Mouse (Mus musculus): ENCODE measurements around the gene Lama5. TPM values are rescaled to one million over a fixed set of nuclear protein-coding genes. Genes with fewer than 3 reads are reported as not detected.

Lama5 gene
- polyA plus RNA-seq (2014; fragmentation: Nextera tagmentation; extraction: Ambion mirVana) = 2.7 and 3.5 TPM in 2 replicates

DNA sequence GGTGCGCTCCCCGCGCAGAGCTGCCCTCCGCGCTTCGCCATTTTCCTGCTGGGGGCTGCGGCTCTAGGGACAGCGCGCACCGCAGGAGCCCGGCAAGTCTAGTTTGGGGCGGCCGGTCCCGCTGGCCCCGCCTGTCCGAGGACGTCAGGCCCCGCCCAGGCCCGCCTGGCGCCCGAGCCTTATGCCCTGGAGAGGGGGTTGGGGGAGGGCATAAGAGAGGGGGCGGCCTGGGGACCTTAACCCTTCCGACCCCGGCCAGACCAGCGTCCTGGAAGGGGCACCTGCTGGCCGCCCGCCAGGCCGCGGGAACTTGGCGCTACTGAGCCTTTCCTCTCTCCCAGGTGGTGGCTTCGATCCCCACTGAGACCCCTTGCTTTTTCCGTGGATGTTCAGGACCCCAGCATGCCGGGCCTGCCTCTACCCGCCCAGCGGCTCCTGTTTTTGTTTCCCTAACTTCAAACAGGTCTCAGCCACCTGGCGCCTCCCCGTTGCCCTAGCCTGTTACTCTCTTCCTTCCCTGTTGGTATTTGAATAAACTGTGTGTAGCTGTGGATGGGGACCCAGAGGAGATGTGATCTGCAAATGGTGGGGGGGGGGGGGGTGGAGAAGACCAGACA lies at the start of gene Lama5:
Lama5 (minus strand) TSS at position 98 of the 617 bp plus-strand sequence.
- H3K27me3 ChIP-seq (replicated peaks; ENCODE audit: control insufficient read depth, insufficient read depth, low read length) = peaks cover 10% of the 10 kb centered on the region

DNA sequence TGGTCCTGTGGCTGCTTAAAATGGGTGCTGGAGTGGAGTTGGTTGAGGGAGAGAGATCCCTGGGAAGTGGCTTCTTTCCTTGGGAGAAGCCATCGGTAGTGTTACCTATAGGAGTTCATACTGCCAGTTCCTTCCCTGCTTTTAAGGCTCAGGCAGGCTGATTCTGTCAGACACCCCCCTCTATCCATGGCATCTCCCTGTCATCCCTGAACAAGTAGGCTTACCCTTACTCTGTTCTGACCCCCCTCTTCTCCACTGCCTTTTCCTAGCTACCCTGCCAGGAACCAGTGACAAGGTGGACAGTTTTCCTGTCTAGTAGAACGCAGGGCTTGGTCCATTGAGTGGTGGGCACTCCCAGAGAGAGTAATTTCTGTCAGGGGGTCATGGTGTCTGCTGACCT lies 48.9 kb upstream of the Lama5 start:
- no peak for DNase-seq (ENCODE audit: low spot score)
- Histone ChIP-seq H3K9me3 (replicated peaks; ENCODE audit: control insufficient read depth, low read length) (no peaks in the 10 kb centered on the region), H3K27ac (ENCODE audit: low read depth, low read length) (no peak overlapping the region), H3K9ac (ENCODE audit: low read length) (no peak overlapping the region), H3K4me1 (ENCODE audit: control insufficient read depth, insufficient read depth, low read length) (peaks cover 12% of the 10 kb centered on the region), H3K4me2 (ENCODE audit: low read length) (no peak overlapping the region), H3K27me3 (replicated peaks; ENCODE audit: control insufficient read depth, insufficient read depth, low read length) (no peaks in the 10 kb centered on the region), H3K4me3 (ENCODE audit: low read depth, low read length) (no peak overlapping the region), H3K36me3 (ENCODE audit: control insufficient read depth, insufficient read depth, low read length) (peaks cover 5% of the 10 kb centered on the region; the same call in 1 of the 2 replicates)
- no peak for ATAC-seq
- WGBS = 87% methylated on average over 2 of the region's 2 CpGs

More for the DNA sequence above, at the start of gene Lama5:
- Histone ChIP-seq H3K4me3 (ENCODE audit: low read depth, low read length) (peak within 1 kb of the TSS; percentile 50), H3K4me2 (ENCODE audit: low read length) (peak within 1 kb of the TSS; percentile 100), H3K9ac (ENCODE audit: low read length) (peak within 1 kb of the TSS; percentile 65), H3K4me1 (ENCODE audit: control insufficient read depth, insufficient read depth, low read length) (peaks cover 20% of the 10 kb centered on the region), H3K9me3 (replicated peaks; ENCODE audit: control insufficient read depth, low read length) (no peaks in the 10 kb centered on the region), H3K36me3 (ENCODE audit: control insufficient read depth, insufficient read depth, low read length) (no peaks in the 10 kb centered on the region), H3K27ac (ENCODE audit: low read depth, low read length) (no peak within 1 kb of the TSS)
- DNase-seq (ENCODE audit: low spot score) (peak; percentile 61), ATAC-seq (peak; percentile 66)
- under 1% methylated on average over 37 of the region's 37 CpGs for WGBS

DNA sequence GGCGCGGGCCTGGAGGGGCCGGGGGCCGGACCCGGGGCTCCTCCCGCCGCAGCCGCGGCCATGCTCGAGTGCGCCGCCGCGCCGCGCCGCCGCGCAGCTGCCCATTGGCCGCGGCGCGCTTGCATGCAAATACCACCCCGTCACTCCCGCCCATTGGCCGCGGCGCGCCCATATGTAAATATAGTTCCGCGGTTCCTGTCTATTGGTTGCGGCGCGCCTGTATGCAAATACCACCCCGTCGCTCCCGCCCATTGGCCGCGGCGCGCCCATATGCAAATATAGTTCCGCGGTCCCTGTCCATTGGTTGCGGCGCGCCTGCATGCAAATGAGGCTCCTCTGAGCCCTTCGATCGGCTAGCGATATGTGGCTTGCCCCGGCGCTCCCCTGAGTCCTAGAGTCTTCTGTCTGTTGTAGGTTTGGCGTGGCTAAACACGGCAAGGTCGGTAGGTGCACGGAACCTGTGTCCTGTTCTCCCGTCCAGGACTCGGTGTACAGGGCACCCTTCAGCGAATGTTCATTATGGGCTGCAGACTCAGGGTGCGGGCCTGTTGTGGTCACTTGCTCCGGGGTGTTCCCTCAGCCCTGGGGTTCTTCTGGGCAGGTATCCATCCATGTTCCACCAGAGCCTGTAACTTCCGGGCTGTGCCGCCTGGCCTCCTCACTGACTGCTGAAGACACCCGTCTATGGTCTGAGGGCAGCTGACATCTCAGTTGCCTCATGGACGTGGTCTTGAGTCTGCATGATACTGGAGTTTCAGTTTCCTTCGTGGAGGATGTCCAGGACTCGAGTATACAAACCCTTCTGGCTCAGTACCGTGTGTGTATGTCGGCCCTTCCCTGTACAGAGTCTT lies 48.0 kb upstream of the Lama5 start, which contains the start of gene Cables2:
Cables2 (minus strand) TSS at position 103 of the 851 bp plus-strand sequence.
- Histone ChIP-seq H3K4me3 (ENCODE audit: low read depth, low read length) (peak within 1 kb of the TSS; percentile 81), H3K9ac (ENCODE audit: low read length) (peak within 1 kb of the TSS; percentile 93), H3K9me3 (replicated peaks; ENCODE audit: control insufficient read depth, low read length) (no peaks in the 10 kb centered on the region), H3K4me1 (ENCODE audit: control insufficient read depth, insufficient read depth, low read length) (peaks cover 12% of the 10 kb centered on the region), H3K27me3 (replicated peaks; ENCODE audit: control insufficient read depth, insufficient read depth, low read length) (no peaks in the 10 kb centered on the region), H3K36me3 (ENCODE audit: control insufficient read depth, insufficient read depth, low read length) (peaks cover 7% of the 10 kb centered on the region; the same call in 1 of the 2 replicates), H3K4me2 (ENCODE audit: low read length) (peak within 1 kb of the TSS; percentile 97), H3K27ac (ENCODE audit: low read depth, low read length) (peak within 1 kb of the TSS; percentile 58)
- ATAC-seq (peak; percentile 97), DNase-seq (ENCODE audit: low spot score) (peak; percentile 99)
- 9% methylated on average over 55 of the region's 68 CpGs for WGBS

DNA sequence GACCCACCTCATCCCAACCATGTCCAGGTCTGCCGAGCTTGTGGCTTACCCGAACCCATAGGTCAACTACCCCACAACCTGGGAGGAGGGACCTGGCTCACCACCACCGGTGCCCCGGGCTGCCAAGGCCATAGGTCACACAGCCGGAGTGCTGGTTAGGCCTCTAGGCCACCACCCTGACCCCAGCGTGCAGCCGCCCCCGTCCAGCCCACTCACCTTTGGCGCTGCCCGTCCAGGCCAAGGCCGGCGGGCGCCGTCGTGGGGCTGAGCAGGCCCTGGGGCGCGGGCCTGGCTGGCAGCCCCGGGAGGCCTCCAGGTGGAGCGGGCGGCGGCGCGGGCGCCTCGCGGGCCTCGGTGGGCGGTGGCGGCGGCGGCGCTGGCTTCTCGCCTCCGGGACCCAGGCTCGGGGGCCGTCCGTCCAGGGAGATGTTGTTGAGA lies 47.2 kb upstream of the Lama5 start:
- ATAC-seq (peak; percentile 49), DNase-seq (ENCODE audit: low spot score) (peak; percentile 38)
- H3K4me2 ChIP-seq (ENCODE audit: low read length) = peak overlapping the region; percentile 97
- H3K9me3 ChIP-seq (replicated peaks; ENCODE audit: control insufficient read depth, low read length) = no peaks in the 10 kb centered on the region
- H3K9ac ChIP-seq (ENCODE audit: low read length) = peak overlapping the region; percentile 93
- H3K4me1 ChIP-seq (ENCODE audit: control insufficient read depth, insufficient read depth, low read length) = peaks cover 12% of the 10 kb centered on the region
- peak overlapping the region; percentile 81 for H3K4me3 ChIP-seq (ENCODE audit: low read depth, low read length)
- peaks cover 7% of the 10 kb centered on the region; the same call in 1 of the 2 replicates for H3K36me3 ChIP-seq (ENCODE audit: control insufficient read depth, insufficient read depth, low read length)
- H3K27ac ChIP-seq (ENCODE audit: low read depth, low read length) = peak overlapping the region; percentile 58
- under 1% methylated on average over 26 of the region's 37 CpGs for WGBS
- H3K27me3 ChIP-seq (replicated peaks; ENCODE audit: control insufficient read depth, insufficient read depth, low read length) = no peaks in the 10 kb centered on the region

DNA sequence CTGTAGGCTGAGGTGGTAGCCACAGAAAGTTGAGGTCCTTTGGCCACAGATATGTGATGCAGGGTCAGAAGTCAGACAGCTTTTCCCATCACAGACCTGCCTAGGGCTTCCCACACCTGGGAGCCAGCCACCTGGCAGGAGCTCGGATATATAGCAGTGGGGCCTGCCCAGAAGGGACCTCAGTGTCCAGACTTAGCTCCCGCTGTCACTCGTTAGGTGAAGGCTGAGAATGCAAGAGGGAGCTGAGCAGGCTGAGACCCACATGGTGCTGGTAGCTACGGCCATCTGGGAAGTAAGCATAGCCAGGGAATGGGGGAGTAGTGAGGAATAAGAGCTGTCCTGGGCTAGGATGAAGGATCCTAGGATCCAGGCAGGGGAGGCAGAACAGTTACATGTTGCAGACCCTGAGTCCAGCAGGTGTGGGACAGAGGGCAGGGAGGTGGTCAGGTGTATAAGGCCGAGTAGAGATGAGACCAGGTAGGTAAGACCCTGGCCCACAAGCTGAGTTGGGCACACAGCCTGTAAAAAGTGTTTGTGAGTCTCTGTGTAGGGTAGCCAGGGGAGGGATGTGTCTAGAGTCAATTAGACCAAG lies 46.2 kb upstream of the Lama5 start:
- Histone ChIP-seq H3K4me2 (ENCODE audit: low read length) (peak overlapping the region; percentile 97), H3K4me3 (ENCODE audit: low read depth, low read length) (peak overlapping the region; percentile 81; the same call in 1 of the 2 replicates), H3K27ac (ENCODE audit: low read depth, low read length) (no peak overlapping the region), H3K9ac (ENCODE audit: low read length) (peak overlapping the region; percentile 93), H3K4me1 (ENCODE audit: control insufficient read depth, insufficient read depth, low read length) (peaks cover 12% of the 10 kb centered on the region), H3K36me3 (ENCODE audit: control insufficient read depth, insufficient read depth, low read length) (peaks cover 14% of the 10 kb centered on the region), H3K9me3 (replicated peaks; ENCODE audit: control insufficient read depth, low read length) (no peaks in the 10 kb centered on the region), H3K27me3 (replicated peaks; ENCODE audit: control insufficient read depth, insufficient read depth, low read length) (no peaks in the 10 kb centered on the region)
- WGBS = 70% methylated on average over 5 of the region's 5 CpGs
- no peak for ATAC-seq
- no peak for DNase-seq (ENCODE audit: low spot score)

DNA sequence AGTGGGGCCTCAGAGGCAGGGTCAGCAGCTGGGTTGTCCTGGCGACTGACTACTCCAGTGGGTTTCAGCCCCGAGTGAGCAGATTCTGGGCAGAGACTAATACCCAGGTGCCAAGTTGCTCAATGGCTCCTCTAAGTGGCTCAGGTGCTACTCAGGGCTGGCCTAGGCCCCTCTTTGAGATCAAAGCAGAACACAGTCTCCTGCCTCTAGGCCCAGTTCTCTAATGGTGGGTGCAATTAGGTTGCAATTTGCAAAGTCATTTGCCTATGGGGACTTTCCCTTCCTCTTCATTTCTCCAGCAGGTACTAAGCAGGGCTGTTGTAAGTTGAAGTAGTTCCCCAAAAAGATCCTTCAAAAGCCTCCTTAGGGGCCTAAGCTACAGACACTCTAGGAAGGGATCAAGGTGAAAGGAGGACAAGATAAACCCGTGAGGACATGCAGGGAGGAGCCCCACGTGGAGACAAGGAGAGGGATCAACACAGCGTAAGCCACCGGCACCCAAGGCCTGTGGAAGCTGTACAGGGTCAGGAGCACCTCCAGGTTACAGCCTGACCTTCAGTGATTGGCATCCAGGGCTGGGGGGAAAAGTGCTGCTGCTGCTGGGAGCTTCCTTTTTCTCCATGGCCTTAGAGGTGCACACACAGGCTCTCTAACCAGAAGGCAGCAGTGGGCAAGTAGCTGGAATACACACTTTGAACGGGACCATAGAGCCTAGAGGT lies 45.0 kb upstream of the Lama5 start:
- ATAC-seq (no peak), DNase-seq (ENCODE audit: low spot score) (no peak)
- Histone ChIP-seq H3K4me3 (ENCODE audit: low read depth, low read length) (no peak overlapping the region), H3K9me3 (replicated peaks; ENCODE audit: control insufficient read depth, low read length) (no peaks in the 10 kb centered on the region), H3K4me1 (ENCODE audit: control insufficient read depth, insufficient read depth, low read length) (peaks cover 12% of the 10 kb centered on the region), H3K27me3 (replicated peaks; ENCODE audit: control insufficient read depth, insufficient read depth, low read length) (no peaks in the 10 kb centered on the region), H3K4me2 (ENCODE audit: low read length) (no peak overlapping the region), H3K9ac (ENCODE audit: low read length) (no peak overlapping the region), H3K36me3 (ENCODE audit: control insufficient read depth, insufficient read depth, low read length) (peaks cover 26% of the 10 kb centered on the region), H3K27ac (ENCODE audit: low read depth, low read length) (no peak overlapping the region)
- 81% methylated on average over 7 of the region's 7 CpGs for WGBS

DNA sequence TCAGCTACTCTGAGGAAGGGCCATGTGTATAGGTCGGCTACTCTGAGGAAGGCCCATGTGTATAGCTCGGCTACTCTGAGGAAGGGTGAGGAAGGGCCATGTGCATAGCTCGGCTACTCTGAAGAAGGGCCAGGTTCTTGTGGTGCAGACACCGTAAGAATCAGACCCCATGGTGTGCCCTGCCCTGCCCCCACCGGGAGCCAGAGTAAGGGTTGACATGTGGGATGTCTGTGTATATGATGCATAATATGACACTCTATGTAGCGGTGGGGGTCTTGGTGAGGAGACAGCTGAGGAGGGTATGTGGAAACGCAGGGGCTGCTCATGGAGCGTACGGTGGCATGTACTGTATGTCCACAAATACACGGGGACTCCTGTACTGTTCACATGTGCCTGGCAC lies 43.7 kb upstream of the Lama5 start:
- Histone ChIP-seq H3K36me3 (ENCODE audit: control insufficient read depth, insufficient read depth, low read length) (peaks cover 28% of the 10 kb centered on the region), H3K4me3 (ENCODE audit: low read depth, low read length) (no peak overlapping the region), H3K4me2 (ENCODE audit: low read length) (no peak overlapping the region), H3K9me3 (replicated peaks; ENCODE audit: control insufficient read depth, low read length) (no peaks in the 10 kb centered on the region), H3K27me3 (replicated peaks; ENCODE audit: control insufficient read depth, insufficient read depth, low read length) (no peaks in the 10 kb centered on the region), H3K9ac (ENCODE audit: low read length) (no peak overlapping the region), H3K4me1 (ENCODE audit: control insufficient read depth, insufficient read depth, low read length) (peaks cover 12% of the 10 kb centered on the region), H3K27ac (ENCODE audit: low read depth, low read length) (no peak overlapping the region)
- 95% methylated on average over 10 of the region's 10 CpGs for WGBS
- ATAC-seq = no peak
- DNase-seq (ENCODE audit: low spot score) = no peak

DNA sequence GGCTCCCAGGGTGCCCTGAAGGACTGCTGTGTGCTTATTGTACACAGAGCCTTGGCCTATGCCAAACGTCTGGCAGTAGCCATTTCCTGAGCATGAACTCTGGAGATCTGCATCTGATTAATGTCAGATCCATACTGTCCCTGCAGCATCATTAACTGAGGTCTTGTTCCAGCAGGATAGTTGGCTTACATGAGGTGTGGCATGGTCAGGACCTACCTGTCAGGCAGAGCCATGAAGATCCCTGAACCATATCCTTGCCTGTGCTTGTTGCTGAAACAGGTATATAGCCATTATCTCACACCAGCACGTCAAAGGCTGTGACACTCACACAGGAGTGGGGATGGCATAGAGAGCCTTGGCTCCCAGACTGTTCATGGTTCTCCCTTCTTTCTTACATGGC lies 42.3 kb upstream of the Lama5 start:
- no peaks in the 10 kb centered on the region for H3K9me3 ChIP-seq (replicated peaks; ENCODE audit: control insufficient read depth, low read length)
- no peak overlapping the region for H3K4me3 ChIP-seq (ENCODE audit: low read depth, low read length)
- peaks cover 41% of the 10 kb centered on the region for H3K36me3 ChIP-seq (ENCODE audit: control insufficient read depth, insufficient read depth, low read length)
- DNase-seq (ENCODE audit: low spot score) (no peak), ATAC-seq (no peak)
- H3K9ac ChIP-seq (ENCODE audit: low read length) = no peak overlapping the region
- peaks cover 9% of the 10 kb centered on the region for H3K4me1 ChIP-seq (ENCODE audit: control insufficient read depth, insufficient read depth, low read length)
- no peak overlapping the region for H3K27ac ChIP-seq (ENCODE audit: low read depth, low read length)
- WGBS = 72% methylated on average over 2 of the region's 2 CpGs
- no peaks in the 10 kb centered on the region for H3K27me3 ChIP-seq (replicated peaks; ENCODE audit: control insufficient read depth, insufficient read depth, low read length)
- no peak overlapping the region for H3K4me2 ChIP-seq (ENCODE audit: low read length)
